Mouse (Mus musculus) embryo, embryonic 11 days (tissue): ENCODE data around the gene Acer2.
"Not testable (repeated sequence)": the region's sequence is repeated elsewhere in the genome, so short reads cannot be mapped to it uniquely, and the experiment has no call there.

Experiments used
- DNase-seq: peaks from one replicate; pipeline ENCODE4 v3.0.0-alpha.2; 2015

Gene Acer2

DNA sequence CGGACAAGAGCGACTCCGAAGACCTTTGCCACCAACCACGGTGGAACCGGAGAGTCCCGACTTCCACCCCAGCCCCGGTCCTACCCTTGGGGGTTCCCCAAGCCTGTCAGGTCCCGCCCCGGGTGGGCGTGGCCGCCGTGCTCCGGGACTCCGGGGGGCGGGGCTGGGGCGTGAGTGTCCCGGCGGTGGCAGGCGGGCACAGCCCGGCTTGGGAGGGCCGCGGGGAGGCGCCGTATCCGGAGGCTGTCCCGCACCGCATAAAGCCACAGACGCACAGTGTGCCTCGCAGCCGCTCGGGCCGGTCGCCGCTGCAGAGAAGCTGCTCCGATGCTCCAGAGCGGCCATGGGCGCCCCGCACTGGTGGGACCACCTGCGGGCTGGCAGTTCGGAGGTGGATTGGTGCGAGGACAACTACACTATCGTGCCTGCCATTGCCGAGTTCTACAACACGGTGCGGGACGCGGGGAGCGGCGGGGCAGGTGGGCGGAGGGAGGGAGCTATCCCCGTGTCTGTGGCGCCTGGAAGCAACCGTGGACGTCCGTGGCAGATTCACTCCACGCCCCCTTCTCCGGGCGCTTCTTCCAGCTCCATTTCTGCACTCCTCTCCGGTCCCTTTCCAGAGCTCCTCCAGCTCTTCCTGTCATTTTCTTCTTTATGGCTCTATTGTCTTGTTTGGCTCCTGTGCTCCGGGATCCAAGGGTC is at the start of gene Acer2:
Gene Acer2 (plus strand): TSS at position 251 of the 702 bp plus-strand sequence.
- DNase-seq: peak; percentile 91

- DNase-seq: no peak
These were observed 49.1 kb upstream of the Acer2 start for GRCm38 (mm10) chr4:86825143-86825542.

DNA sequence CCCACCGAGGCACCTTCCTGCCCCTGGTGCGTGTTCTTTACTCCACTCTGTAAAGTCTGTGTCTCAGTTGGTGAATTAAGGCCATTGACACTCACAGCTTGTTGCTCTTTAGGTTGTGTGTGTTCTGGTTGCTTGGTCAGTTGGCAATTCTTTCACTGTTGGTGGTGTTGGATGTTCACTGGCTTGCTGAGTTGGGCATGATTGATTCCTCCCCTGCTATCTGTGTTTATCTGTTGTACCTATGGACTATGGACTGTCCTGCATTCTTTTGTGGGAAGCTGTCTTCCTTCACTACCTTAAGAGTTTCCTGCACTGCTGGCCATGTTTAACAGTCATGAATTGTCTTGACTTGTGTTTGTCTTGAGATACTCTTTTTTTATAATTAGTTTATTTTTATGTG is 42.3 kb upstream of the Acer2 start:
- DNase-seq: no peak

DNA sequence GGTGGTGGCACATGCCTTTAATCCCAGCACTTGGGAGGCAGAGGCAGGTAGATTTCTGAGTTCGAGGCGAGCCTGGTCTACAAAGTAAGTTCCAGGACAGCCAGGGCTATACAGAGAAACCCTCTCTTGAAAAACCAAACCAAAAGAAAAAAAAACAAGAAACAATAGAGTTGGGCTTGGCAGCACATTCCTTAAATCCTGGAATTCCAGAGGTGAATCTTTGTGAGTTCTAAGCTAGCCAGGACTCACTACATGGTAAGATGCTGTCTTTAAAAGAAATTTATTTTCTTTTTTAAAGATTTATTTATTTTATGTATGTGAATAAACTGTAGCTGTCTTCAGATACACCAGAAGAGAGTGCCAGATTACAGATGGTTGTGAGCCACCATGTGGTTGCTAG is 33.1 kb upstream of the Acer2 start:
- not testable (repeated sequence) for DNase-seq

- DNase-seq: no peak
These were observed 28.8 kb upstream of the Acer2 start for GRCm38 (mm10) chr4:86845384-86845783.

- no peak for DNase-seq
These were observed 26.9 kb upstream of the Acer2 start for GRCm38 (mm10) chr4:86847246-86847645.

GRCm38 (mm10) chr4:86851331-86851730 is 22.9 kb upstream of the Acer2 start:
- no peak for DNase-seq

DNA sequence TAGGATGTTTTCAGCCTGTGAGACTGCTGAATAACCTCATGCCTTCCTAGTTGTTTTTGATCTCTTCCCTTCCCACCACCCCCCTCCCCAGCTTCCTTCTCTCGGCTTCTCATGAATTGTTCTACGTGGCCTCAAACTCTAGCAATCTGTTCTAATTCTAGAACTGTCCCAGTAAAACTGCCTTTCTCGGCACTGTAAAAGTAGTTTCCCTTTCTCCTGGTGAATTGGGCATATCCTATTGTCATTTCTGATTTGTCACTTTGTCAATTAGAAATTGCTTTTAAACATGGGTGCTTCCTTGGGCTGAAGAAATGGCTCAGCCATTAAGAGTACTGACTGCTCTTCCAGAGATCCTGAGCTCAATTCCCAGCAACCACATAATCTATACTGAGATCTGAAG is 22.2 kb upstream of the Acer2 start:
- DNase-seq: no peak

- no peak for DNase-seq
These were observed 21.2 kb upstream of the Acer2 start for GRCm38 (mm10) chr4:86852813-86853590.

DNA sequence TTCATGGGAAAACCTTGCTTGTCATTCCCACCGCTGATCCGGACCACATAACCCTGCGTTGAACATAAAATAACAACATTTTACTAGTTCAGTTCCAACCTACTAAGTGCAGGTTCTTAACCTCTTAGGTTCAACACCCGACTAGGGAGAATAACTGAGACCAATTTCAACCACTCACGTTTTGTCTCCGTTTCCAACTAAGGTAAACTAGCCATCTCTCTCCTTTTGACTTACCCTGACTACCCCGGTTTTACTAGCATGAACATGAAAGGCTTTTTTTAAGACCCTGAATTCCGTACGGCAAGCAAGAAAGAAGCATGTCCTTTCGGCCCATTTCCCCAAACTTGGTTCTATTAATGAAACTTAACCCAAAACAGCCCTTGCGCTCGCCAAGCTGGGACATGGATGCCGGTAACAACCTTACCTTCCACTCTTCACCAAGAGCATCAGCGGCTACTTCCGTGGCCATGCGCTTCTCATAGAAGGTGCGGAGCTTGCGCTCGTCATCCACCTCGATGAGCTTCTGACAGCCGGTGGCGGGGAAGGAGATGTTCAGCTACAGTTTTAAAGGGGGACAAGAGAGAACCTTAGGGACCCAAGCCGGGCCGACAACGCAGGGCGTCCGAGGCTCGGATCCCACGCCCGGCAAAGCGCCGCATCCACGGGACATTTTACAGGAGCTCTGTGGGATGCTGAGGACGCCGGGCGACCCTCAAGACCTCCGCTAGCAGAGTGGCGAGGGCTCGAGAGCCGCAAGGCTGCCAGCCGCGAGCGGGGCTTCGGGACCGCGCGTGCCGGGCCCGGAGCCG is 17.7 kb upstream of the Acer2 start:
- no peak for DNase-seq

GRCm38 (mm10) chr4:86857113-86858069 is 16.8 kb upstream of the Acer2 start, which contains the start of gene Rps6:
Rps6 (minus strand) TSS chr4:86857412.
- DNase-seq: peak; percentile 98

- no peak for DNase-seq
These were observed 16.1 kb upstream of the Acer2 start for GRCm38 (mm10) chr4:86858070-86858440.

DNA sequence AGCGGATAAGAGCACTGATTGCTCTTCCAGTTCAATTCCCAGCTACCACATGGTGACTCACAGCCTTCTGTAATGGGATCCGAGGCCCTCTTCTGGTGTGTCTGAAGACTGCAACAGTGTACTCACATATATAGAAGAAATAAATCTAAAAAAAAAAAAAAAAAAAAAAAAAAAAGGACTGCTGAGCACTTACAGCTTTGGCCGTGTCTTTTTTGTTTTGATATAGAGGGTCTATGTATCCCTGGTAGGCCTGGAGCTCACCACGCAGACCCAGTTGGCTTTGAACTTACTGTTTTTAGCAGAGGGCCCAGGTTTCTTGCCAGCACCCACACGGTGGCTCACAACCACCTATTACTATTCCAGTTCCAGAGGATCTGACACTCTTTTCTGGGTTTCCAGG is 10.1 kb upstream of the Acer2 start:
- DNase-seq: no peak

DNA sequence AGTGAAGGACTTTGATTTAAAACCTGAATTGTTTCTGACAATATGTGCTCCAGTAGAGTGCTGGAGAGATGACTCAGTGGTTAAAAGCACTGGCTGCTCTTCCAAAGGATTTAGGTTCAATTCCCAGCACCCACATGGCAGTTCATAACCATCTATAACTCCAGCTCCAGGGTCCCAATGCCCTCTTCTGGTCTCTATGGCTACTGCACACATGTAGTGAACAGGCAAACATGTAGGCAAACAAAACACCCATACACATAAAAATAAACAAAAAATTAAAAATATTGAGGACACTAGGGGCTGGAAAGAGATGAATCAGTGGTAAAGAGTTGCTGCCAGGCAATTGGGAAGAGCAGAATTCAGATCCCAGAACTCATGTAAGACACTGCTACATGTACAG is 2.2 kb upstream of the Acer2 start:
- DNase-seq: no peak

- DNase-seq: no peak
These were observed 1.1 kb upstream of the Acer2 start for GRCm38 (mm10) chr4:86873072-86873471.

GRCm38 (mm10) chr4:86879477-86879876 is 5.3 kb downstream of the Acer2 start:
- no peak for DNase-seq

DNA sequence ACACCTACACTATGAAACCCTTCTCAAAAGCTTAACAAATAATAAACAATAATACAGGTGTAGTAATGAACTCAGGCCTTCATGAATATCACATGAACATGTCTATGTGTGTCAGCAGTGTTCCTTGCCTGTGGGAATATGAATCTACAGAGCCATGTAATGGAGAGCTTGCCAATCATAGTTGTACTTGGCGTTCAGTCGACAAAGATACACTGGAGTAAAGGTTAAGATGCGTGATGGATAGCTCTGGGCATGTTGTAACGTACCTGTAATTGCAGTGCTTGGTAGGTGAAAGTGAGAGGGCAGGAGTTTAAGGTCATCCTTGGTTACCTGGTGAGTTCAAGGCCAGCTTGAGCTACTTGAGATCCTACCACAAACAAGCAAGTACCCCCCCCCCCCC is 7.0 kb downstream of the Acer2 start:
- no peak for DNase-seq

- no peak for DNase-seq
These were observed 8.2 kb downstream of the Acer2 start for GRCm38 (mm10) chr4:86882413-86882812.

- DNase-seq: peak; percentile 63
These were observed 10.7 kb downstream of the Acer2 start for GRCm38 (mm10) chr4:86884945-86885344.

DNA sequence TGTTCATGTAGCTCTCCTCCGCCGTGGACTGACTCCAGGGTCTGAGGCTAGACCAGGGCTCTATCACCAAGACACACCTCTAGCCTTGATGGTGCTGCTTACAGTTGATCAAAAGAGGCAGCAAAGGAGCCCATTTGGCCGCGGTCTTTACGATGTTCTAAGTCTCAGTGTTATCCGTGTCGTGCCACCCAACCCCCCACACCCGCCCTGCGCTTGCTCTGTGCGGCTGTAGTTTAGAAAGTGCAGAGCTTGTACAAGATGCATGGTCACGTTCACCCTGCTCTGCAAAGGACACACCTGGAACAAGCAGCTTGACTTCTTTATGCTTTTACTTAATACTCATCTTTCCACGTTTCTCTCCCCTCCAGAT is 11.6 kb downstream of the Acer2 start:
- DNase-seq: peak; percentile 13

- DNase-seq: peak; percentile 31
These were observed 12.1 kb downstream of the Acer2 start for GRCm38 (mm10) chr4:86886160-86886878.

DNA sequence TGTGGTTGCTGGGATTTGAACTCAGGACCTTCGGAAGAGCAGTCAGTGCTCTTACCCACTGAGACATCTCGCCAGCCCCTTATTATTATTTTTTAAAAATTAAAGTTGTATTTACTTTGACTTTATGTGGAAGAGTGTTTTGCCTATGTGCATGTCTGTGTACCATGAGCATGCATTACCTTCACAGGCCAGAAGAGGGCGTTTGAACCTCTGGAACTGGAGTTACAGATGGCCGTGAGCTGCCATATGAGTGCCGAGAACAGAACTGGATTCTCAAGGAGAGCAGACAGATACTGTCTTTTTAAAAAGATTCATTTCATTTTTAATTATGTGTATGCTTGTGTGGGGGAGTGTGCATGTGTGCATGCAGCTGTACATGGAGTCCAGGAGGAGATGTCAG is 13.7 kb downstream of the Acer2 start:
- DNase-seq: no peak
